Mouse (Mus musculus) urinary bladder, postnatal 4 days (tissue): ENCODE data around the gene Ankrd6.

Source experiments
- DNase-seq, 2 experiments: peaks; one replicate each; pipeline ENCODE4 v3.0.0; 2021 to 2022; ENCODE audit warnings: low spot score in 2 of 2

Gene Ankrd6

GRCm38 (mm10) chr4:32951035-32951940 lies 647 bp upstream of the Ankrd6 start:
- no peak for DNase-seq

- DNase-seq, result no peak
Observed at GRCm38 (mm10) chr4:32948696-32949095, 1.9 kb downstream of the Ankrd6 start.

GRCm38 (mm10) chr4:32947631-32948030 lies 3.0 kb downstream of the Ankrd6 start:
- no peak for DNase-seq

- no peak for DNase-seq
Observed at GRCm38 (mm10) chr4:32940984-32941383, 9.7 kb downstream of the Ankrd6 start.

GRCm38 (mm10) chr4:32939964-32940363 lies 10.7 kb downstream of the Ankrd6 start:
- DNase-seq, result no peak

GRCm38 (mm10) chr4:32939521-32939920 lies 11.1 kb downstream of the Ankrd6 start:
- no peak for DNase-seq

GRCm38 (mm10) chr4:32936762-32937341 lies 13.8 kb downstream of the Ankrd6 start:
- DNase-seq, result no peak

- no peak for DNase-seq
Observed at GRCm38 (mm10) chr4:32932056-32932455, 18.6 kb downstream of the Ankrd6 start.

GRCm38 (mm10) chr4:32929750-32930149 lies 20.9 kb downstream of the Ankrd6 start:
- DNase-seq, result no peak

- DNase-seq, result no peak
Observed at GRCm38 (mm10) chr4:32928692-32929448, 21.8 kb downstream of the Ankrd6 start.

GRCm38 (mm10) chr4:32923891-32924294 lies 26.7 kb downstream of the Ankrd6 start:
- no peak for DNase-seq

- DNase-seq, result no peak
Observed at GRCm38 (mm10) chr4:32923436-32923835, 27.2 kb downstream of the Ankrd6 start.

GRCm38 (mm10) chr4:32922871-32923270 lies 27.8 kb downstream of the Ankrd6 start:
- DNase-seq, result no peak

- no peak for DNase-seq
Observed at GRCm38 (mm10) chr4:32920863-32921262, 29.8 kb downstream of the Ankrd6 start.

GRCm38 (mm10) chr4:32918571-32918970 lies 32.1 kb downstream of the Ankrd6 start:
- no peak for DNase-seq

GRCm38 (mm10) chr4:32916689-32917385 lies 33.8 kb downstream of the Ankrd6 start:
- DNase-seq, result no peak

- DNase-seq, result no peak
Observed at GRCm38 (mm10) chr4:32915928-32916327, 34.7 kb downstream of the Ankrd6 start.

GRCm38 (mm10) chr4:32909996-32910395 lies 40.6 kb downstream of the Ankrd6 start:
- no peak for DNase-seq

- no peak for DNase-seq
Observed at GRCm38 (mm10) chr4:32909241-32909979, 41.2 kb downstream of the Ankrd6 start.

GRCm38 (mm10) chr4:32907631-32908030 lies 43.0 kb downstream of the Ankrd6 start:
- no peak for DNase-seq

- DNase-seq, result no peak
Observed at GRCm38 (mm10) chr4:32906627-32907026, 44.0 kb downstream of the Ankrd6 start.
